Mouse (Mus musculus) adrenal gland, postnatal 10 days (tissue): Measurements from ENCODE around the gene Fos. TPM values are rescaled to one million over a fixed set of nuclear protein-coding genes. Genes with fewer than 3 reads are reported as not detected.
"Not testable (repeated sequence)": the region's sequence is repeated elsewhere in the genome, so short reads cannot be mapped to it uniquely, and the experiment has no call there.

ENCODE experiments used
- DNase-seq: peaks from one replicate; pipeline ENCODE4 v3.0.0; 2021; ENCODE audit warnings: mixed read lengths
- total RNA-seq, 2 experiments: library from RNA; stranded (reverse); gene quantifications; 2 replicates each; pipeline ENCODE4 v1.2.3; 2021

Fos gene
- total RNA-seq, 2 experiments from 2014 or later: 5.8 to 25.4 TPM

GRCm38 (mm10) chr12:85523421-85524192, 49.9 kb downstream of the Fos start:
- peak; percentile 31 for DNase-seq

- DNase-seq: no peak
These were observed 50.6 kb downstream of the Fos start for GRCm38 (mm10) chr12:85524193-85524858.

GRCm38 (mm10) chr12:85524859-85525495, 51.3 kb downstream of the Fos start:
- not testable (repeated sequence) for DNase-seq

Other genes starting within 250 kb of the Fos start
- gene Mlh3, start 203.3 kb upstream of the Fos start, total RNA-seq: 10 to 100 TPM in 1 of 2 experiments, 1 to 10 TPM in 1; 8.6 to 11.5 TPM
- gene Acyp1, start 185.5 kb upstream of the Fos start, total RNA-seq: 10 to 100 TPM; 28.2 to 31.0 TPM
- gene Zc2hc1c, start 185.3 kb upstream of the Fos start, total RNA-seq: 1 to 10 TPM in 1 of 2 experiments, under 1 TPM in 1; 0.78 to 1.2 TPM
- 10 to 100 TPM; 57.5 to 65.8 TPM for gene Nek9, start 134.5 kb upstream of the Fos start, total RNA-seq
- 100 to 1,000 TPM; 222 to 223 TPM for gene Tmed10, start 99.0 kb upstream of the Fos start, total RNA-seq
- 10 to 100 TPM; 13.1 to 23.6 TPM for gene Jdp2, start 125.1 kb downstream of the Fos start, total RNA-seq
- gene Batf, start 212.8 kb downstream of the Fos start, total RNA-seq: 1 to 10 TPM; 1.2 to 1.6 TPM